Mouse (Mus musculus): ENCODE results near the gene Sycp2l.

DNA sequence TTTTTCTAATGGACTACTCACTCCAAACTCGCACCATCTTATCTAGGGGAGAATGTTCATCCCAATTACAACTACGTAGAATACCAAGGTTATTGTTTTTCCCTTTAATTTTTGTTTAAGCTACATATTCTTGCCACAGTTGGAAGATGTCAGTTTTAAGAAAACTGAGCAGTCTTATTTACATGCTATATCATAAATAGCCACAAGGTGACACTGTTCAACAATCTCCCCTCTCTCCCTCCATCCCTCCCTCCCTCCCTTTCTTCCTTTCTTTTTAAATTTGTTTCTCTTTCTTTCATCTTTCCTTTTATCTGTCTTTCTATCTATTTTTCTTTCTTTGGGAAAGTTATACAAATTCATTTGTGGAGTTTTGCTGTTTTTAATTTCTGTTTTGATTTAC is 29.0 kb upstream of the Sycp2l start:
- no peak for TF ChIP-seq POLR2A (IDR thresholded peaks at IDR 0.05; ENCODE audit: borderline replicate concordance, low read depth, low read length)
- TF ChIP-seq CTCF (IDR thresholded peaks at IDR 0.05; ENCODE audit: low read depth, low read length) = no peak

Measured in bone marrow macrophage, adult 2 months (primary cell).